Comparison of ENCODE assay signal across 8 mouse cellular contexts in the genomic region with DNA sequence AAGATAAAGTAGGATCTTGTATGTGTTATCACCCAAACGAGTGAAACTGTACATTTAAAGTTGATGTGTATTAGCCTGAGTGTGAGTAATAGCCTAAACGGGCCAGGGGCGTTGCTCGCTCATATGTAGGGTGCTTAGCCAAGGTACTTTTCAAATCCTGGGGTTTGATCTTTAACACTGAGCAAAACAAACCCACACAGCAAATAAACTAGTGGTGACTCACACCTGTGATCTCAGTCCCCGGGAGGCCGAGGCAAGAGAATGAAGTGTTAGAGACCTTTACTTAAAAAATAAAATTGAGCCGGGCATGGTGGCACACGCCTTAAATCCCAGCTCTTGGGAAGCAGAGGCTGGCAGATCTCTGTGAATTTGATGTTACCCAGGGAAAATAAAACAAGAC. TPM values are rescaled to one million over a fixed set of nuclear protein-coding genes. Genes with fewer than 3 reads are reported as not detected.
DNase-seq lines count a peak whose midpoint lies in the region; ATAC-seq and TF ChIP-seq lines count a peak whose summit lies in the region.

No protein-coding gene starts in this region.

- ATAC-seq in kidney, postnatal 0 days (replicated peaks; ENCODE audit: low FRiP score, low read depth), result no peak
- peak; percentile 44; the same call in 1 of the 2 replicates for ATAC-seq in hindbrain, postnatal 0 days

- H3K4me1 ChIP-seq in kidney, postnatal 0 days (replicated peaks; ENCODE audit: insufficient read depth, low read length), result no peaks in the 10 kb centered on the region
- H3K4me1 ChIP-seq in hindbrain, postnatal 0 days (ENCODE audit: insufficient read depth, low read length), result peaks cover 5% of the 10 kb centered on the region; the same call in 1 of the 2 replicates

- no peaks in the 10 kb centered on the region for H3K9me3 ChIP-seq in kidney, postnatal 0 days (replicated peaks; ENCODE audit: low read length)
- no peaks in the 10 kb centered on the region for H3K9me3 ChIP-seq in hindbrain, postnatal 0 days (ENCODE audit: low read length)

- no peak overlapping the region for H3ac ChIP-seq in myocyte (ENCODE audit: control insufficient read depth, insufficient read length)

- H3K36me3 ChIP-seq in kidney, postnatal 0 days (ENCODE audit: insufficient read depth, low read length), result no peaks in the 10 kb centered on the region
- no peaks in the 10 kb centered on the region for H3K36me3 ChIP-seq in hindbrain, postnatal 0 days (ENCODE audit: insufficient read depth, low read length)
- H3K36me3 ChIP-seq in myocyte (ENCODE audit: control insufficient read depth, insufficient read depth), result peaks cover 12% of the 10 kb centered on the region

- H3K79me2 ChIP-seq in myocyte (ENCODE audit: control insufficient read depth, insufficient read depth), result peaks cover 30% of the 10 kb centered on the region

- TF ChIP-seq POLR2A in myocyte (IDR thresholded peaks at IDR 0.05; ENCODE audit: insufficient read length, low read depth), result no peak

- H3K4me3 ChIP-seq in kidney, postnatal 0 days (replicated peaks; ENCODE audit: low read depth, low read length), result peak overlapping the region; percentile 81
- peak overlapping the region; percentile 79 for H3K4me3 ChIP-seq in hindbrain, postnatal 0 days (ENCODE audit: low read length)
- no peak overlapping the region for H3K4me3 ChIP-seq in myocyte

- 59% methylated on average over 8 of the region's 8 CpGs for WGBS in kidney, postnatal 0 days
- WGBS in hindbrain, postnatal 0 days, result 86% methylated on average over 8 of the region's 8 CpGs

- TF ChIP-seq CTCF in kidney, postnatal 0 days (IDR thresholded peaks at IDR 0.05; ENCODE audit: low read depth), result no peak
- no peak for TF ChIP-seq CTCF in hindbrain, postnatal 0 days (IDR thresholded peaks at IDR 0.05; ENCODE audit: low read depth)

- DNase-seq in kidney, postnatal 0 days (ENCODE audit: low spot score), result no peak
- DNase-seq in kidney, adult 18-20 months, result no peak
- DNase-seq in brain, adult 2 months (ENCODE audit: low read depth, low spot score), result peak; percentile 20
- DNase-seq in hindbrain, postnatal 0 days (ENCODE audit: low spot score), result no peak
- DNase-seq in embryo, embryonic 10 days (ENCODE audit: low spot score), result no peak
- no peak for DNase-seq in lung, postnatal 14 days
- no peak for DNase-seq in B cell, adult 2 months

- H3K27me3 ChIP-seq in kidney, postnatal 0 days (ENCODE audit: insufficient read depth, low read length), result no peaks in the 10 kb centered on the region
- no peaks in the 10 kb centered on the region for H3K27me3 ChIP-seq in hindbrain, postnatal 0 days (ENCODE audit: insufficient read depth, low read length)
- peaks cover 6% of the 10 kb centered on the region for H3K27me3 ChIP-seq in myocyte (ENCODE audit: control insufficient read depth, insufficient read depth, insufficient read length)

- no peak overlapping the region for H3K27ac ChIP-seq in kidney, postnatal 0 days
- H3K27ac ChIP-seq in hindbrain, postnatal 0 days, result peak overlapping the region; percentile 80; the same call in 1 of the 2 replicates

- peak overlapping the region; percentile 59 for H3K4me2 ChIP-seq in kidney, postnatal 0 days (ENCODE audit: low read length)
- H3K4me2 ChIP-seq in hindbrain, postnatal 0 days (ENCODE audit: low read depth, low read length), result peak overlapping the region; percentile 68
- H3K4me2 ChIP-seq in myocyte (ENCODE audit: low read depth), result peak overlapping the region; percentile 76

- H3K9ac ChIP-seq in kidney, postnatal 0 days (ENCODE audit: low read depth, low read length), result no peak overlapping the region
- peak overlapping the region; percentile 56; the same call in 1 of the 2 replicates for H3K9ac ChIP-seq in hindbrain, postnatal 0 days (replicated peaks; ENCODE audit: low read length)

TF ChIP-seq in myocyte, 11 proteins besides CTCF, POLR2A, EP300 and RAD21:
- TF ChIP-seq MYOG (IDR thresholded peaks at IDR 0.05; ENCODE audit: control insufficient read depth in 1 of 3, insufficient read depth in 1 of 3, insufficient read length in 2 of 3, low read depth in 2 of 3) (no peak), POLR2AphosphoS2 (IDR thresholded peaks at IDR 0.05; ENCODE audit: insufficient read length, low read depth) (no peak), TCF12 (IDR thresholded peaks at IDR 0.05; ENCODE audit: insufficient read depth, poor library complexity, severe bottlenecking) (no peak), SRF (IDR thresholded peaks at IDR 0.05; ENCODE audit: control insufficient read depth, insufficient read length, low read depth) (no peak), MYOD1 (IDR thresholded peaks at IDR 0.05; ENCODE audit: control insufficient read depth in 1 of 3, insufficient read length in 2 of 3, low read depth in 2 of 3) (no peak), E2F4 (IDR thresholded peaks at IDR 0.05; ENCODE audit: insufficient read depth) (no peak), TCF3 (IDR thresholded peaks at IDR 0.05; ENCODE audit: insufficient read length, low read depth) (no peak), CEBPB (IDR thresholded peaks at IDR 0.05; ENCODE audit: insufficient read depth, poor library complexity, severe bottlenecking) (no peak), REST (IDR thresholded peaks at IDR 0.05; ENCODE audit: insufficient read depth, insufficient read length) (no peak), USF1 (IDR thresholded peaks at IDR 0.05; ENCODE audit: low read depth) (no peak), MAX (IDR thresholded peaks at IDR 0.05; ENCODE audit: low read depth) (no peak)

RNA-seq across cellular contexts. Expression of a gene that starts 0.8 kb away (rescaled TPM):
- polyA plus RNA-seq in kidney, postnatal 0 days (2015; fragmentation: Nextera tagmentation; extraction: Ambion mirVana), result 3.6 and 4.0 TPM in 2 replicates
- 8.6 and 9.8 TPM in 2 replicates for total RNA-seq in hindbrain, postnatal 0 days (2014; rRNA removed)
- 3.5 and 4.9 TPM in 2 replicates for polyA plus RNA-seq in hindbrain, postnatal 0 days (2015; fragmentation: Nextera tagmentation; extraction: Ambion mirVana)
- 13.3 TPM for polyA plus RNA-seq in myocyte (2012; fragmentation: generic; extraction: Trizol)

RNA-seq across cellular contexts. Expression of a gene that starts 22.1 kb away (rescaled TPM):
- polyA plus RNA-seq in kidney, postnatal 0 days (2015; fragmentation: Nextera tagmentation; extraction: Ambion mirVana), result 17.2 and 17.3 TPM in 2 replicates
- total RNA-seq in hindbrain, postnatal 0 days (2014; rRNA removed), result 0.47 and 0.78 TPM in 2 replicates
- 0.44 and 0.66 TPM in 2 replicates for polyA plus RNA-seq in hindbrain, postnatal 0 days (2015; fragmentation: Nextera tagmentation; extraction: Ambion mirVana)
- polyA plus RNA-seq in myocyte (2012; fragmentation: generic; extraction: Trizol), result 0.73 TPM

RNA-seq across cellular contexts. Expression of a gene that starts 37.0 kb away (rescaled TPM):
- 10.7 and 12.5 TPM in 2 replicates for polyA plus RNA-seq in kidney, postnatal 0 days (2015; fragmentation: Nextera tagmentation; extraction: Ambion mirVana)
- 11.2 and 14.8 TPM in 2 replicates for total RNA-seq in hindbrain, postnatal 0 days (2014; rRNA removed)
- polyA plus RNA-seq in hindbrain, postnatal 0 days (2015; fragmentation: Nextera tagmentation; extraction: Ambion mirVana), result 8.7 and 8.9 TPM in 2 replicates
- 5.1 TPM for polyA plus RNA-seq in myocyte (2012; fragmentation: generic; extraction: Trizol)

Comparison
In these comparisons a context has a peak if more than half of its experiments do, and no peak if none do; other contexts are left out.
1. RNA of a gene that starts 22.1 kb away (polyA plus RNA-seq): 17.2 to 17.3 TPM in kidney, postnatal 0 days; 0.73 TPM in myocyte (single experiment) and 0.44 to 0.66 TPM in hindbrain, postnatal 0 days; every median in the first group is over 10 times any median in the second.
2. Peak in every context shown above with its lines, with median percentiles within 50 percentile points of each other: H3K4me2 ChIP-seq.